Mouse (Mus musculus): ENCODE results near the gene Ppp2r3d.
A peak's percentile ranks its signal among the peaks of the same experiment; 100 is the strongest.
"Not testable (repeated sequence)": the region's sequence is repeated elsewhere in the genome, so short reads cannot be mapped to it uniquely, and the experiment has no call there.

Gene Ppp2r3d

GRCm38 (mm10) chr9:124476096-124476902 is at the start of gene Ppp2r3d:
TSS of gene Ppp2r3d (minus strand) at chr9:124476898.
- no peak for DNase-seq (ENCODE audit: low read depth, low spot score)

- DNase-seq (ENCODE audit: low read depth, low spot score): not testable (repeated sequence)
Measured at GRCm38 (mm10) chr9:124493693-124494092, 17.0 kb upstream of the Ppp2r3d start, which contains the start of gene Gm21836. TSS of gene Gm21836 (minus strand) at chr9:124493793.

GRCm38 (mm10) chr9:124480361-124480980 is 3.8 kb upstream of the Ppp2r3d start:
- not testable (repeated sequence) for DNase-seq (ENCODE audit: low read depth, low spot score)

- DNase-seq (ENCODE audit: low read depth, low spot score): no peak
Measured at GRCm38 (mm10) chr9:124478081-124478480, 1.4 kb upstream of the Ppp2r3d start.

- no peak for DNase-seq (ENCODE audit: low read depth, low spot score)
Measured at GRCm38 (mm10) chr9:124475689-124476088, 1.0 kb downstream of the Ppp2r3d start.

GRCm38 (mm10) chr9:124456572-124456971 is 20.1 kb downstream of the Ppp2r3d start:
- DNase-seq (ENCODE audit: low read depth, low spot score): no peak

- no peak for DNase-seq (ENCODE audit: low read depth, low spot score)
Measured at GRCm38 (mm10) chr9:124442533-124442855, 34.2 kb downstream of the Ppp2r3d start.

GRCm38 (mm10) chr9:124441681-124442532 is 34.8 kb downstream of the Ppp2r3d start:
- no peak for DNase-seq (ENCODE audit: low read depth, low spot score)

- DNase-seq (ENCODE audit: low read depth, low spot score): no peak
Measured at GRCm38 (mm10) chr9:124440724-124441045, 36.0 kb downstream of the Ppp2r3d start.

- no peak for DNase-seq (ENCODE audit: low read depth, low spot score)
Measured at GRCm38 (mm10) chr9:124439848-124440723, 36.6 kb downstream of the Ppp2r3d start.

GRCm38 (mm10) chr9:124439403-124439847 is 37.3 kb downstream of the Ppp2r3d start:
- no peak for DNase-seq (ENCODE audit: low read depth, low spot score)

GRCm38 (mm10) chr9:124438686-124439346 is 37.9 kb downstream of the Ppp2r3d start:
- DNase-seq (ENCODE audit: low read depth, low spot score): no peak

- peak; percentile 85 for DNase-seq (ENCODE audit: low read depth, low spot score)
Measured at GRCm38 (mm10) chr9:124425411-124425885, 51.2 kb downstream of the Ppp2r3d start.

- DNase-seq (ENCODE audit: low read depth, low spot score): peak; percentile 99
Measured at GRCm38 (mm10) chr9:124424542-124425410, 51.9 kb downstream of the Ppp2r3d start.

GRCm38 (mm10) chr9:124424292-124424541 is 52.5 kb downstream of the Ppp2r3d start:
- DNase-seq (ENCODE audit: low read depth, low spot score): no peak

GRCm38 (mm10) chr9:124423552-124424291 is 53.0 kb downstream of the Ppp2r3d start:
- peak; percentile 97 for DNase-seq (ENCODE audit: low read depth, low spot score)

GRCm38 (mm10) chr9:124422900-124423551 is 53.7 kb downstream of the Ppp2r3d start:
- peak; percentile 87 for DNase-seq (ENCODE audit: low read depth, low spot score)

- DNase-seq (ENCODE audit: low read depth, low spot score): peak; percentile 36
Measured at GRCm38 (mm10) chr9:124422427-124422826, 54.3 kb downstream of the Ppp2r3d start.

GRCm38 (mm10) chr9:124412921-124413320 is 63.8 kb downstream of the Ppp2r3d start:
- no peak for DNase-seq (ENCODE audit: low read depth, low spot score)

Data from brain, embryonic 18.5 days (tissue).